Mouse (Mus musculus) heart, embryonic 12.5 days (tissue): ENCODE measurements around the gene Clec2l. TPM values are rescaled to one million over a fixed set of nuclear protein-coding genes. Genes with fewer than 3 reads are reported as not detected.

Experiments used
- ATAC-seq: fragments of 200-750 bp; cut with Nextera tagmentation; 2 replicates; pipeline ENCODE4 v1.8.0; 2017; ENCODE audit warnings: moderate TSS enrichment, moderate library complexity; ENCODE audit not compliant: insufficient number of reproducible peaks, low FRiP score
- H3K27ac ChIP-seq: fragments of 300-500 bp; sonication (generic); 2 replicates; pipeline ENCODE4 v1.5.1; 2016; ENCODE audit warnings: mild to moderate bottlenecking, moderate library complexity; ENCODE audit not compliant: poor library complexity, severe bottlenecking
- H3K27me3 ChIP-seq: fragments of 300-500 bp; sonication (generic); replicated peaks from 2 replicates; pipeline ENCODE4 v1.6.1; 2016; ENCODE audit warnings: mild to moderate bottlenecking, moderate library complexity
- H3K36me3 ChIP-seq: fragments of 300-500 bp; sonication (generic); 2 replicates; pipeline ENCODE4 v1.6.1; 2016; ENCODE audit warnings: mild to moderate bottlenecking, moderate library complexity
- H3K4me1 ChIP-seq: fragments of 300-500 bp; sonication (generic); replicated peaks from 2 replicates; pipeline ENCODE4 v1.6.1; 2016; ENCODE audit warnings: mild to moderate bottlenecking
- H3K4me2 ChIP-seq: fragments of 300-500 bp; sonication (generic); 2 replicates; pipeline ENCODE4 v1.6.1; 2016; ENCODE audit warnings: mild to moderate bottlenecking, moderate library complexity
- H3K4me3 ChIP-seq: fragments of 300-500 bp; sonication (generic); 2 replicates; pipeline ENCODE4 v1.5.1; 2016; ENCODE audit warnings: mild to moderate bottlenecking
- H3K9ac ChIP-seq: fragments of 300-500 bp; sonication (generic); 2 replicates; pipeline ENCODE4 v1.6.1; 2016; ENCODE audit warnings: mild to moderate bottlenecking, moderate library complexity
- H3K9me3 ChIP-seq: fragments of 300-500 bp; sonication (generic); replicated peaks from 2 replicates; pipeline ENCODE4 v1.6.1; 2016; ENCODE audit warnings: mild to moderate bottlenecking, moderate library complexity
- WGBS: fragments of 180-500 bp; shearing (Covaris S2); methylation state at CpG from one replicate; pipeline ENCODE4 v1.1.7; 2016; 5-methylcytosine and 5-hydroxymethylcytosine counted together
- polyA plus RNA-seq: library from polyadenylated mRNA; unstranded; fragments of >200 nt; fragmentation: Nextera tagmentation; extraction: Ambion mirVana; gene quantifications from 2 replicates; pipeline ENCODE4 v1.2.1, GENCODE M21; 2016

Gene Clec2l
- polyA plus RNA-seq, 1 experiment from 2014 or later: 1.3 TPM

GRCm38 (mm10) chr6:38695380-38696054 is 32.6 kb downstream of the Clec2l start:
- 35% methylated on average over 9 of the region's 9 CpGs for WGBS
- Histone ChIP-seq H3K9me3 (no peaks in the 10 kb centered on the region), H3K27me3 (no peaks in the 10 kb centered on the region), H3K4me1 (peaks cover 7% of the 10 kb centered on the region; the same call in 1 of the 2 replicates), H3K4me3 (no peak overlapping the region), H3K9ac (no peak overlapping the region), H3K27ac (no peak overlapping the region), H3K36me3 (peaks cover 58% of the 10 kb centered on the region), H3K4me2 (no peak overlapping the region)
- 0 out of 2 replicates have a peak, but pooled peaks have one; percentile 43 for ATAC-seq

- Histone ChIP-seq H3K4me1 (peaks cover 13% of the 10 kb centered on the region), H3K4me2 (no peak overlapping the region), H3K9ac (no peak overlapping the region), H3K4me3 (no peak overlapping the region), H3K9me3 (no peaks in the 10 kb centered on the region), H3K27me3 (no peaks in the 10 kb centered on the region), H3K36me3 (peaks cover 63% of the 10 kb centered on the region), H3K27ac (no peak overlapping the region)
- ATAC-seq: no peak
- WGBS: 91% methylated on average over 9 of the region's 9 CpGs
These were observed 33.7 kb downstream of the Clec2l start for GRCm38 (mm10) chr6:38696570-38696969.

GRCm38 (mm10) chr6:38698233-38698889 is 35.5 kb downstream of the Clec2l start:
- Histone ChIP-seq H3K4me1 (peaks cover 23% of the 10 kb centered on the region), H3K36me3 (peaks cover 62% of the 10 kb centered on the region), H3K9me3 (no peaks in the 10 kb centered on the region), H3K4me3 (no peak overlapping the region), H3K4me2 (no peak overlapping the region), H3K27ac (no peak overlapping the region), H3K27me3 (no peaks in the 10 kb centered on the region), H3K9ac (no peak overlapping the region)
- no peak for ATAC-seq
- 92% methylated on average over 18 of the region's 18 CpGs for WGBS

- Histone ChIP-seq H3K36me3 (peaks cover 53% of the 10 kb centered on the region), H3K9me3 (no peaks in the 10 kb centered on the region), H3K27ac (no peak overlapping the region), H3K4me1 (peaks cover 43% of the 10 kb centered on the region), H3K27me3 (no peaks in the 10 kb centered on the region), H3K4me2 (no peak overlapping the region), H3K9ac (no peak overlapping the region), H3K4me3 (no peak overlapping the region)
- WGBS: 48% methylated on average over 2 of the region's 2 CpGs
- no peak for ATAC-seq
These were observed 38.6 kb downstream of the Clec2l start for GRCm38 (mm10) chr6:38701421-38701820.

- Histone ChIP-seq H3K27me3 (no peaks in the 10 kb centered on the region), H3K36me3 (peaks cover 55% of the 10 kb centered on the region), H3K4me3 (no peak overlapping the region), H3K9ac (no peak overlapping the region), H3K27ac (peak overlapping the region; percentile 80), H3K4me2 (no peak overlapping the region), H3K9me3 (no peaks in the 10 kb centered on the region), H3K4me1 (peaks cover 43% of the 10 kb centered on the region)
- ATAC-seq: no peak
- 15% methylated on average over 6 of the region's 6 CpGs for WGBS
These were observed 40.0 kb downstream of the Clec2l start for GRCm38 (mm10) chr6:38702810-38703399.

- no peak overlapping the region for H3K4me3 ChIP-seq
- WGBS: 82% methylated on average over 6 of the region's 6 CpGs
- no peak overlapping the region for H3K4me2 ChIP-seq
- no peaks in the 10 kb centered on the region for H3K9me3 ChIP-seq
- peaks cover 49% of the 10 kb centered on the region for H3K36me3 ChIP-seq
- peak overlapping the region; percentile 78 for H3K27ac ChIP-seq
- no peak overlapping the region for H3K9ac ChIP-seq
- H3K4me1 ChIP-seq: peaks cover 43% of the 10 kb centered on the region
- no peak for ATAC-seq
- no peaks in the 10 kb centered on the region for H3K27me3 ChIP-seq
These were observed 40.7 kb downstream of the Clec2l start for GRCm38 (mm10) chr6:38703526-38703925.

GRCm38 (mm10) chr6:38704264-38704984 is 41.6 kb downstream of the Clec2l start:
- H3K9me3 ChIP-seq: no peaks in the 10 kb centered on the region
- H3K27me3 ChIP-seq: no peaks in the 10 kb centered on the region
- peak overlapping the region; percentile 78 for H3K27ac ChIP-seq
- H3K4me1 ChIP-seq: peaks cover 43% of the 10 kb centered on the region
- peak; percentile 62; the same call in 1 of the 2 replicates for ATAC-seq
- H3K4me2 ChIP-seq: peak overlapping the region; percentile 9; the same call in 1 of the 2 replicates
- no peak overlapping the region for H3K9ac ChIP-seq
- no peak overlapping the region for H3K4me3 ChIP-seq
- H3K36me3 ChIP-seq: peaks cover 40% of the 10 kb centered on the region
- 56% methylated on average over 7 of the region's 7 CpGs for WGBS

- Histone ChIP-seq H3K9ac (no peak overlapping the region), H3K4me3 (no peak overlapping the region), H3K36me3 (peaks cover 62% of the 10 kb centered on the region), H3K27me3 (no peaks in the 10 kb centered on the region), H3K9me3 (no peaks in the 10 kb centered on the region), H3K27ac (no peak overlapping the region), H3K4me2 (no peak overlapping the region), H3K4me1 (peaks cover 24% of the 10 kb centered on the region)
- no peak for ATAC-seq
- WGBS: 92% methylated on average over 3 of the region's 3 CpGs
These were observed 47.6 kb downstream of the Clec2l start for GRCm38 (mm10) chr6:38710449-38710848.

GRCm38 (mm10) chr6:38713957-38714898 is 51.4 kb downstream of the Clec2l start:
- WGBS: 60% methylated on average over 19 of the region's 19 CpGs
- H3K27ac ChIP-seq: 0 out of 2 replicates have a peak overlapping the region, but pooled peaks have one; percentile 45
- ATAC-seq: no peak
- no peak overlapping the region for H3K4me3 ChIP-seq
- no peaks in the 10 kb centered on the region for H3K27me3 ChIP-seq
- peaks cover 81% of the 10 kb centered on the region for H3K36me3 ChIP-seq
- peaks cover 18% of the 10 kb centered on the region for H3K4me1 ChIP-seq
- no peaks in the 10 kb centered on the region for H3K9me3 ChIP-seq
- H3K9ac ChIP-seq: no peak overlapping the region
- H3K4me2 ChIP-seq: no peak overlapping the region

GRCm38 (mm10) chr6:38715881-38716280 is 53.0 kb downstream of the Clec2l start:
- H3K9ac ChIP-seq: no peak overlapping the region
- peaks cover 18% of the 10 kb centered on the region for H3K4me1 ChIP-seq
- WGBS: 82% methylated on average over 16 of the region's 16 CpGs
- no peak overlapping the region for H3K4me3 ChIP-seq
- H3K27me3 ChIP-seq: no peaks in the 10 kb centered on the region
- no peak for ATAC-seq
- no peaks in the 10 kb centered on the region for H3K9me3 ChIP-seq
- no peak overlapping the region for H3K4me2 ChIP-seq
- H3K27ac ChIP-seq: no peak overlapping the region
- H3K36me3 ChIP-seq: peaks cover 81% of the 10 kb centered on the region
